Mouse (Mus musculus): ENCODE data around the gene Tmsb10. TPM values are rescaled to one million over a fixed set of nuclear protein-coding genes. Genes with fewer than 3 reads are reported as not detected.
A peak's percentile ranks its signal among the peaks of the same experiment; 100 is the strongest.

The Tmsb10 gene
- polyA plus RNA-seq, 1 experiment from 2014 or later: 1,116 TPM

- no peak overlapping the region for H3K27ac ChIP-seq (ENCODE audit: low read depth, low read length)
- ATAC-seq (replicated peaks; ENCODE audit: low FRiP score) (no peak), DNase-seq (ENCODE audit: low spot score) (no peak)
- no peaks in the 10 kb centered on the region for H3K9me3 ChIP-seq (ENCODE audit: control insufficient read depth, low read length)
- 73% methylated on average over 4 of the region's 4 CpGs for WGBS
- H3K36me3 ChIP-seq (ENCODE audit: control insufficient read depth, insufficient read depth, low read length): no peaks in the 10 kb centered on the region
- H3K4me3 ChIP-seq (ENCODE audit: low read depth, low read length): no peak overlapping the region
- no peaks in the 10 kb centered on the region for H3K4me1 ChIP-seq (replicated peaks; ENCODE audit: control insufficient read depth, insufficient read depth, low read length)
- H3K9ac ChIP-seq (ENCODE audit: low read depth, low read length): no peak overlapping the region
- H3K27me3 ChIP-seq (replicated peaks; ENCODE audit: control insufficient read depth, insufficient read depth, low read length): 0 out of 2 replicates have a peak, but pooled peaks cover 3% of the 10 kb centered on the region
- no peak overlapping the region for H3K4me2 ChIP-seq
These were observed 24.0 kb upstream of the Tmsb10 start for GRCm38 (mm10) chr6:72982506-72982905.

- H3K27me3 ChIP-seq (replicated peaks; ENCODE audit: control insufficient read depth, insufficient read depth, low read length): 0 out of 2 replicates have a peak, but pooled peaks cover 3% of the 10 kb centered on the region
- H3K9ac ChIP-seq (ENCODE audit: low read depth, low read length): no peak overlapping the region
- H3K4me3 ChIP-seq (ENCODE audit: low read depth, low read length): no peak overlapping the region
- ATAC-seq (replicated peaks; ENCODE audit: low FRiP score): no peak
- no peaks in the 10 kb centered on the region for H3K4me1 ChIP-seq (replicated peaks; ENCODE audit: control insufficient read depth, insufficient read depth, low read length)
- no peak overlapping the region for H3K4me2 ChIP-seq
- 44% methylated on average over 6 of the region's 6 CpGs for WGBS
- no peak overlapping the region for H3K27ac ChIP-seq (ENCODE audit: low read depth, low read length)
- no peak for DNase-seq (ENCODE audit: low spot score)
- H3K36me3 ChIP-seq (ENCODE audit: control insufficient read depth, insufficient read depth, low read length): no peaks in the 10 kb centered on the region
- H3K9me3 ChIP-seq (ENCODE audit: control insufficient read depth, low read length): no peaks in the 10 kb centered on the region
These were observed 23.3 kb upstream of the Tmsb10 start for GRCm38 (mm10) chr6:72981851-72982250.

- Histone ChIP-seq H3K27me3 (replicated peaks; ENCODE audit: control insufficient read depth, insufficient read depth, low read length) (0 out of 2 replicates have a peak, but pooled peaks cover 3% of the 10 kb centered on the region), H3K9me3 (ENCODE audit: control insufficient read depth, low read length) (no peaks in the 10 kb centered on the region), H3K4me2 (no peak overlapping the region), H3K4me3 (ENCODE audit: low read depth, low read length) (no peak overlapping the region), H3K4me1 (replicated peaks; ENCODE audit: control insufficient read depth, insufficient read depth, low read length) (no peaks in the 10 kb centered on the region), H3K9ac (ENCODE audit: low read depth, low read length) (no peak overlapping the region), H3K27ac (ENCODE audit: low read depth, low read length) (no peak overlapping the region), H3K36me3 (ENCODE audit: control insufficient read depth, insufficient read depth, low read length) (no peaks in the 10 kb centered on the region)
- ATAC-seq (replicated peaks; ENCODE audit: low FRiP score) (0 out of 2 replicates have a peak, but pooled peaks have one; percentile 26), DNase-seq (ENCODE audit: low spot score) (no peak)
- WGBS: 45% methylated on average over 9 of the region's 9 CpGs
These were observed 22.6 kb upstream of the Tmsb10 start for GRCm38 (mm10) chr6:72981124-72981651.

- Histone ChIP-seq H3K4me2 (no peak overlapping the region), H3K36me3 (ENCODE audit: control insufficient read depth, insufficient read depth, low read length) (no peaks in the 10 kb centered on the region), H3K4me3 (ENCODE audit: low read depth, low read length) (no peak overlapping the region), H3K27ac (ENCODE audit: low read depth, low read length) (no peak overlapping the region), H3K9me3 (ENCODE audit: control insufficient read depth, low read length) (no peaks in the 10 kb centered on the region), H3K27me3 (replicated peaks; ENCODE audit: control insufficient read depth, insufficient read depth, low read length) (no peaks in the 10 kb centered on the region), H3K9ac (ENCODE audit: low read depth, low read length) (no peak overlapping the region), H3K4me1 (replicated peaks; ENCODE audit: control insufficient read depth, insufficient read depth, low read length) (no peaks in the 10 kb centered on the region)
- DNase-seq (ENCODE audit: low spot score) (no peak), ATAC-seq (replicated peaks; ENCODE audit: low FRiP score) (no peak)
- WGBS: 85% methylated on average over 2 of the region's 2 CpGs
These were observed 18.3 kb upstream of the Tmsb10 start for GRCm38 (mm10) chr6:72976866-72977265.

GRCm38 (mm10) chr6:72971074-72971473 is 12.5 kb upstream of the Tmsb10 start:
- Histone ChIP-seq H3K4me2 (no peak overlapping the region), H3K36me3 (ENCODE audit: control insufficient read depth, insufficient read depth, low read length) (no peaks in the 10 kb centered on the region), H3K9me3 (ENCODE audit: control insufficient read depth, low read length) (no peaks in the 10 kb centered on the region), H3K4me3 (ENCODE audit: low read depth, low read length) (no peak overlapping the region), H3K27ac (ENCODE audit: low read depth, low read length) (no peak overlapping the region), H3K9ac (ENCODE audit: low read depth, low read length) (no peak overlapping the region), H3K27me3 (replicated peaks; ENCODE audit: control insufficient read depth, insufficient read depth, low read length) (no peaks in the 10 kb centered on the region), H3K4me1 (replicated peaks; ENCODE audit: control insufficient read depth, insufficient read depth, low read length) (no peaks in the 10 kb centered on the region)
- ATAC-seq (replicated peaks; ENCODE audit: low FRiP score) (no peak), DNase-seq (ENCODE audit: low spot score) (no peak)
- 45% methylated on average over 3 of the region's 3 CpGs for WGBS

DNA sequence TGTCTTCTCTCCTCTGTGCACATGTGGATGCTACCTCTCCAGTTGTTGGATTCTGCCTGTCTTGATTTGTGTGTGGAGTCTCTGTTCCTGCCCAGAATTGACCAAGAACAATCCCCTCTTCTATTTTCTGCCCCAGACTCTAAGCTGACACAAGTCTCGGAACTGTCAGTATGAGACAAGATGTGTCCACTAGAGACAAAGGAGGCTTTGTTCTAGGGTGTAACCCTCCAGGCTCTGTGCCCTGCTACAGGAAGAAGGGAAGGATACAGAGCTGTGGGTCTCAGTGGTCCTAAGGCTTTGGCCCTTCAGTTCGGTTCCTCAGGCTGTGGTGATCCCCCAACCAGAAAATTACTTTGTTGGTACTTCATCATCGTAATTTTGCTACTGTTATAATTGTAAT is 11.2 kb upstream of the Tmsb10 start:
- H3K4me2 ChIP-seq: no peak overlapping the region
- no peak overlapping the region for H3K9ac ChIP-seq (ENCODE audit: low read depth, low read length)
- ATAC-seq (replicated peaks; ENCODE audit: low FRiP score): no peak
- no peak overlapping the region for H3K27ac ChIP-seq (ENCODE audit: low read depth, low read length)
- H3K27me3 ChIP-seq (replicated peaks; ENCODE audit: control insufficient read depth, insufficient read depth, low read length): no peaks in the 10 kb centered on the region
- no peak for DNase-seq (ENCODE audit: low spot score)
- H3K4me1 ChIP-seq (replicated peaks; ENCODE audit: control insufficient read depth, insufficient read depth, low read length): no peaks in the 10 kb centered on the region
- H3K9me3 ChIP-seq (ENCODE audit: control insufficient read depth, low read length): no peaks in the 10 kb centered on the region
- H3K36me3 ChIP-seq (ENCODE audit: control insufficient read depth, insufficient read depth, low read length): no peaks in the 10 kb centered on the region
- no peak overlapping the region for H3K4me3 ChIP-seq (ENCODE audit: low read depth, low read length)
- WGBS: 81% methylated on average over 3 of the region's 3 CpGs

DNA sequence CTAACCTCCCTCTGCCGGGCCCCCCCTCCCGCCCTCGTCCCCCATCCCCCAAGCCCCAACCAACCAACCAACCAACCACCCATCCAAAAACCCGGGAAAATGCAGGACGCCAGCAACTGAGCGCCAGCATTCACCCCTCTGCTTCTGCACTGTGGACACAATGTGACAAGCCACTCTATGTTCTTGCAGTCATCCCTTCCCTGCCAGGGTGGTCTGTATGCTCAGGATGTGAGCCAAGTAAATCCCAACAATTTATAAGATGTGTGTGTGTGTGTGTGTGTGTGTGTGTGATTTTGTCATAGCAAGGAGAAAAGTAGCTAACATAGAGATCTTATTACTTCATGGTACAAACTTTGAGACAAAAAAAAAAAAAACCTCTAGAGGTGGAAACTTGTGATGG is 6.7 kb upstream of the Tmsb10 start:
- Histone ChIP-seq H3K4me3 (ENCODE audit: low read depth, low read length) (no peak overlapping the region), H3K4me1 (replicated peaks; ENCODE audit: control insufficient read depth, insufficient read depth, low read length) (peaks cover 5% of the 10 kb centered on the region; the same call in 1 of the 2 replicates), H3K4me2 (no peak overlapping the region), H3K9ac (ENCODE audit: low read depth, low read length) (no peak overlapping the region), H3K27ac (ENCODE audit: low read depth, low read length) (no peak overlapping the region), H3K9me3 (ENCODE audit: control insufficient read depth, low read length) (no peaks in the 10 kb centered on the region), H3K27me3 (replicated peaks; ENCODE audit: control insufficient read depth, insufficient read depth, low read length) (no peaks in the 10 kb centered on the region), H3K36me3 (ENCODE audit: control insufficient read depth, insufficient read depth, low read length) (no peaks in the 10 kb centered on the region)
- no peak for DNase-seq (ENCODE audit: low spot score)
- 79% methylated on average over 6 of the region's 6 CpGs for WGBS
- no peak for ATAC-seq (replicated peaks; ENCODE audit: low FRiP score)

- H3K4me3 ChIP-seq (ENCODE audit: low read depth, low read length): no peak overlapping the region
- 59% methylated on average over 7 of the region's 7 CpGs for WGBS
- peaks cover 8% of the 10 kb centered on the region for H3K4me1 ChIP-seq (replicated peaks; ENCODE audit: control insufficient read depth, insufficient read depth, low read length)
- H3K9me3 ChIP-seq (ENCODE audit: control insufficient read depth, low read length): no peaks in the 10 kb centered on the region
- H3K27me3 ChIP-seq (replicated peaks; ENCODE audit: control insufficient read depth, insufficient read depth, low read length): no peaks in the 10 kb centered on the region
- no peak overlapping the region for H3K4me2 ChIP-seq
- no peak for ATAC-seq (replicated peaks; ENCODE audit: low FRiP score)
- no peak overlapping the region for H3K27ac ChIP-seq (ENCODE audit: low read depth, low read length)
- DNase-seq (ENCODE audit: low spot score): no peak
- no peaks in the 10 kb centered on the region for H3K36me3 ChIP-seq (ENCODE audit: control insufficient read depth, insufficient read depth, low read length)
- no peak overlapping the region for H3K9ac ChIP-seq (ENCODE audit: low read depth, low read length)
These were observed 3.8 kb upstream of the Tmsb10 start for GRCm38 (mm10) chr6:72962281-72962741.

- Histone ChIP-seq H3K27ac (ENCODE audit: low read depth, low read length) (no peak overlapping the region), H3K36me3 (ENCODE audit: control insufficient read depth, insufficient read depth, low read length) (no peaks in the 10 kb centered on the region), H3K4me3 (ENCODE audit: low read depth, low read length) (no peak overlapping the region), H3K4me2 (no peak overlapping the region), H3K4me1 (replicated peaks; ENCODE audit: control insufficient read depth, insufficient read depth, low read length) (peaks cover 12% of the 10 kb centered on the region), H3K27me3 (replicated peaks; ENCODE audit: control insufficient read depth, insufficient read depth, low read length) (no peaks in the 10 kb centered on the region), H3K9me3 (ENCODE audit: control insufficient read depth, low read length) (no peaks in the 10 kb centered on the region), H3K9ac (ENCODE audit: low read depth, low read length) (no peak overlapping the region)
- ATAC-seq (replicated peaks; ENCODE audit: low FRiP score): no peak
- WGBS: 68% methylated on average over 9 of the region's 9 CpGs
- DNase-seq (ENCODE audit: low spot score): no peak
These were observed 3.1 kb upstream of the Tmsb10 start for GRCm38 (mm10) chr6:72961603-72962002.

Measured in liver, embryonic 11.5 days (tissue).